ENCODE assay signal across 18 mouse cellular contexts in the genomic region with DNA sequence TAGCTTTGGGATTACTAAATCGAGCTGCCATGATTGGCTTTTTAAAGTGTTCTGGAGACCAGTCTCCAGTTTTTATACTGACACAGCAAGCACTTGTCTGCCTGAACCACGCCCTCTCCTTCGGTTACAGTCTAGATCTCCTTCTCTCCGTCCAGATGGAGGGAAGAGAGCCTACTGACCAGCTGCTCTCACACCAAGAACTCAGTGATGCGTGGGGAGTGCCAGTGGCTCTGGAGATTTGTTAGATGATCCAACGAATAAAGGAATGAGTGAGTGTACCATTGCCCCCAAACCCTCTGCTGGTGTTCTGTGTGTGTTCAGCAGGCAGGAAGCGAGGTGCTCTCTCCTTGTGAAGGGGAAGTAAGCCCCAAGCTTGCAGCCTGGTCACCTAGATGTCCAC. TPM values are rescaled to one million over a fixed set of nuclear protein-coding genes. Genes with fewer than 3 reads are reported as not detected.
DNase-seq lines count a peak whose midpoint lies in the region; ATAC-seq and TF ChIP-seq lines count a peak whose summit lies in the region.
"Had no signal": no experiment of that assay in that cellular context is flagged by ENCODE, and none has a peak within 500 bp of the region (broad histone marks: within the 10 kb centered on the region; RNA-seq: fewer than 3 reads in every experiment).

No protein-coding gene starts in this region.

- peak; percentile 50 to 63 for DNase-seq in cerebellum, postnatal 10 days
- no peak for DNase-seq in cerebellum, postnatal 4 days (ENCODE audit: low spot score in 2 of 2)
- no peak for DNase-seq in hindbrain, embryonic 10.5 days (ENCODE audit: low spot score)
- no peak for DNase-seq in hindbrain, embryonic 14.5 days (ENCODE audit: low spot score)
- DNase-seq in kidney, postnatal 0 days (ENCODE audit: low spot score): peak; percentile 51
- DNase-seq in kidney, adult 2 months: no peak
- DNase-seq in Muller cell, postnatal 12 days (ENCODE audit: inconsistent ontology term): peak; percentile 7
- DNase-seq: thymus, adult 18-20 months had no signal

- H3K4me2 ChIP-seq in hindbrain, embryonic 14.5 days (replicated peaks): no peak overlapping the region
- H3K4me2 ChIP-seq in kidney, postnatal 0 days (ENCODE audit: low read length): no peak overlapping the region
- H3K4me2 ChIP-seq in forebrain, embryonic 13.5 days: no peak overlapping the region
- H3K4me2 ChIP-seq: intestine, embryonic 15.5 days; limb, embryonic 13.5 days; liver, embryonic 12.5 days; midbrain, embryonic 12.5 days; neural tube, embryonic 12.5 days had no signal

- H3K4me1 ChIP-seq in hindbrain, embryonic 10.5 days (replicated peaks): peaks cover 8% of the 10 kb centered on the region; the same call in 1 of the 2 replicates
- no peaks in the 10 kb centered on the region for H3K4me1 ChIP-seq in hindbrain, embryonic 14.5 days (replicated peaks; ENCODE audit: control insufficient read depth, insufficient read depth, low read length)
- H3K4me1 ChIP-seq in kidney, postnatal 0 days (replicated peaks; ENCODE audit: insufficient read depth, low read length): no peaks in the 10 kb centered on the region
- no peaks in the 10 kb centered on the region for H3K4me1 ChIP-seq in kidney, adult 2 months (ENCODE audit: control insufficient read depth, insufficient read depth, low read length)
- H3K4me1 ChIP-seq in forebrain, embryonic 13.5 days: no peaks in the 10 kb centered on the region
- H3K4me1 ChIP-seq: heart, embryonic 10.5 days; intestine, embryonic 15.5 days; limb, embryonic 13.5 days; liver, embryonic 12.5 days; midbrain, embryonic 12.5 days; neural tube, embryonic 12.5 days had no signal

- WGBS in hindbrain, embryonic 10.5 days: 75% methylated on average over 7 of the region's 7 CpGs
- 66% methylated on average over 7 of the region's 7 CpGs for WGBS in hindbrain, embryonic 14.5 days
- WGBS in kidney, postnatal 0 days: 44% methylated on average over 7 of the region's 7 CpGs
- WGBS in kidney, adult 2 months: 44% methylated on average over 7 of the region's 7 CpGs
- WGBS in forebrain, embryonic 13.5 days: 70% methylated on average over 7 of the region's 7 CpGs

- no peaks in the 10 kb centered on the region for H3K9me3 ChIP-seq in hindbrain, embryonic 10.5 days
- H3K9me3 ChIP-seq in hindbrain, embryonic 14.5 days (ENCODE audit: control insufficient read depth, low read length): no peaks in the 10 kb centered on the region
- H3K9me3 ChIP-seq in kidney, postnatal 0 days (replicated peaks; ENCODE audit: low read length): no peaks in the 10 kb centered on the region
- no peaks in the 10 kb centered on the region for H3K9me3 ChIP-seq in forebrain, embryonic 13.5 days (replicated peaks)
- H3K9me3 ChIP-seq: heart, embryonic 10.5 days; intestine, embryonic 15.5 days; limb, embryonic 13.5 days; liver, embryonic 12.5 days; midbrain, embryonic 12.5 days; neural tube, embryonic 12.5 days had no signal

- TF ChIP-seq POLR2A in kidney, adult 2 months (IDR thresholded peaks at IDR 0.05; ENCODE audit: low read depth, low read length): no peak

- H3K27ac ChIP-seq in hindbrain, embryonic 10.5 days: 0 out of 2 replicates have a peak overlapping the region, but pooled peaks have one; percentile 18
- no peak overlapping the region for H3K27ac ChIP-seq in hindbrain, embryonic 14.5 days
- H3K27ac ChIP-seq in kidney, postnatal 0 days: no peak overlapping the region
- no peak overlapping the region for H3K27ac ChIP-seq in kidney, adult 2 months (ENCODE audit: insufficient read depth, low read depth, low read length)
- H3K27ac ChIP-seq in forebrain, embryonic 13.5 days: no peak overlapping the region
- H3K27ac ChIP-seq: heart, embryonic 10.5 days; intestine, embryonic 15.5 days; layer of hippocampus, adult 2 months; limb, embryonic 13.5 days; liver, embryonic 12.5 days; midbrain, embryonic 12.5 days; neural tube, embryonic 12.5 days had no signal

- TF ChIP-seq CTCF in kidney, postnatal 0 days (IDR thresholded peaks at IDR 0.05; ENCODE audit: low read depth): no peak
- TF ChIP-seq CTCF in kidney, adult 2 months (conservative IDR thresholded peaks at IDR 0.05; ENCODE audit: insufficient read depth, insufficient read length, low read depth, low read length): no peak

- no peaks in the 10 kb centered on the region for H3K36me3 ChIP-seq in hindbrain, embryonic 10.5 days
- no peaks in the 10 kb centered on the region for H3K36me3 ChIP-seq in hindbrain, embryonic 14.5 days (replicated peaks; ENCODE audit: control insufficient read depth, insufficient read depth)
- no peaks in the 10 kb centered on the region for H3K36me3 ChIP-seq in kidney, postnatal 0 days (ENCODE audit: insufficient read depth, low read length)
- no peaks in the 10 kb centered on the region for H3K36me3 ChIP-seq in kidney, adult 2 months (ENCODE audit: control insufficient read depth, insufficient read depth, low read length)
- H3K36me3 ChIP-seq in forebrain, embryonic 13.5 days (ENCODE audit: poor library complexity, severe bottlenecking): no peaks in the 10 kb centered on the region
- H3K36me3 ChIP-seq: heart, embryonic 10.5 days; intestine, embryonic 15.5 days; limb, embryonic 13.5 days; liver, embryonic 12.5 days; midbrain, embryonic 12.5 days; neural tube, embryonic 12.5 days had no signal

- ATAC-seq in hindbrain, embryonic 14.5 days (ENCODE audit: low FRiP score): no peak
- ATAC-seq in kidney, postnatal 0 days (replicated peaks; ENCODE audit: low FRiP score, low read depth): no peak; the same call in 1 of the 2 replicates
- ATAC-seq in forebrain, embryonic 13.5 days: no peak
- ATAC-seq: liver, embryonic 12.5 days had no signal

- H3K4me3 ChIP-seq in hindbrain, embryonic 10.5 days: no peak overlapping the region
- no peak overlapping the region for H3K4me3 ChIP-seq in hindbrain, embryonic 14.5 days (replicated peaks; ENCODE audit: low read length)
- no peak overlapping the region for H3K4me3 ChIP-seq in kidney, postnatal 0 days (replicated peaks; ENCODE audit: low read depth, low read length)
- H3K4me3 ChIP-seq in kidney, adult 2 months (ENCODE audit: insufficient read depth, low read depth, low read length): no peak overlapping the region
- H3K4me3 ChIP-seq in forebrain, embryonic 13.5 days: no peak overlapping the region
- H3K4me3 ChIP-seq: heart, embryonic 10.5 days; intestine, embryonic 15.5 days; layer of hippocampus, adult 2 months; limb, embryonic 13.5 days; liver, embryonic 12.5 days; midbrain, embryonic 12.5 days; neural tube, embryonic 12.5 days had no signal

- no peaks in the 10 kb centered on the region for H3K27me3 ChIP-seq in hindbrain, embryonic 10.5 days (ENCODE audit: insufficient read depth, poor library complexity, severe bottlenecking)
- H3K27me3 ChIP-seq in hindbrain, embryonic 14.5 days (ENCODE audit: control insufficient read depth, insufficient read depth, low read length): no peaks in the 10 kb centered on the region
- H3K27me3 ChIP-seq in kidney, postnatal 0 days (ENCODE audit: insufficient read depth, low read length): no peaks in the 10 kb centered on the region
- H3K27me3 ChIP-seq in kidney, adult 2 months (replicated peaks; ENCODE audit: control insufficient read depth, insufficient read depth, low read length): no peaks in the 10 kb centered on the region
- no peaks in the 10 kb centered on the region for H3K27me3 ChIP-seq in forebrain, embryonic 13.5 days
- H3K27me3 ChIP-seq: intestine, embryonic 15.5 days; liver, embryonic 12.5 days; neural tube, embryonic 12.5 days had no signal

- no peak overlapping the region for H3K9ac ChIP-seq in hindbrain, embryonic 14.5 days
- no peak overlapping the region for H3K9ac ChIP-seq in kidney, postnatal 0 days (ENCODE audit: low read depth, low read length)
- H3K9ac ChIP-seq in forebrain, embryonic 13.5 days: no peak overlapping the region
- H3K9ac ChIP-seq: intestine, embryonic 15.5 days; limb, embryonic 13.5 days; liver, embryonic 12.5 days; midbrain, embryonic 12.5 days; neural tube, embryonic 12.5 days had no signal

RNA-seq across cellular contexts. Expression of gene Lrrc30, which starts 48.0 kb away (rescaled TPM):
- not detected in 2 replicates for polyA plus RNA-seq in hindbrain, embryonic 10.5 days (2016; fragmentation: Nextera tagmentation; extraction: Ambion mirVana)
- not detected in 2 replicates for polyA plus RNA-seq in hindbrain, embryonic 14.5 days (2014; fragmentation: Nextera tagmentation; extraction: Ambion mirVana)
- not detected in 2 replicates for polyA plus RNA-seq in kidney, postnatal 0 days (2015; fragmentation: Nextera tagmentation; extraction: Ambion mirVana)
- polyA plus RNA-seq in kidney, adult 2 months (2012; rRNA removed): 0.94 TPM in 1 of 2 replicates, not detected in the other
- polyA plus RNA-seq in forebrain, embryonic 13.5 days (2015; fragmentation: Nextera tagmentation; extraction: Ambion mirVana): not detected in 2 replicates
- polyA plus RNA-seq: forebrain, embryonic 14.5 days; intestine, embryonic 15.5 days; liver, embryonic 12.5 days; midbrain, embryonic 12.5 days; neural tube, embryonic 12.5 days; small intestine, adult 2 months had no signal

Comparison
In these comparisons a context has a peak if more than half of its experiments do, and no peak if none do; other contexts are left out.
1. DNase-seq: peak in cerebellum, postnatal 10 days (2 of 2), kidney, postnatal 0 days (single experiment) and Muller cell, postnatal 12 days (single experiment); none in cerebellum, postnatal 4 days (0 of 2), hindbrain, embryonic 10.5 days (single experiment), hindbrain, embryonic 14.5 days (single experiment) and kidney, adult 2 months (single experiment).